Mouse (Mus musculus): ENCODE measurements at regions not wholly inside any gene's neighbourhood (a gene's known extent, or its start where the extent isn't known, plus 50 kb on each side); places are given as distances from the start of the nearest gene placed in this dataset.

DNA sequence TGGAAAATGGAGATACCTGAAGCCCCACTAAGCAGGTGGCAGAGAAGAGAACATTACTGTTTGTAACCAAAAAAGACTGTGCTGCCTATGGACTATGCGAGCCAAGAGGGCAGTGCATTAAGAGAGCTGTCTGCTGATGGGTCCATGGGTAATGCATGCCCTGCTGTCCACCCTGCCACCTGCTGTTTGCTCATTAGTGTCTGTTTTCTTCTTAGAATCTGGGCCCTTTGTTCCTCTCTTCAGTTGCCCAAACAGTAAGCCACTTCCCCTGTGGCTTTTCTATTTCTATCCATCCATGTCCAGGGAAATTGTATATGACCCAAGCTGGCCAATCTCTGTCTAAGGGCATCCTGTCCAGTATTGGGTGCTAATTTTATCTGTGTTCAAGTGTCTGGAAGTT is 901.2 kb upstream of the Fam160b2 start:
- in situ Hi-C loops (cut with MboI; ENCODE audit: unreplicated experiment in 2 of 2) = loop anchor here in 1 of 2 experiments (25.0 kb wide), 1 partner anchor 714 kb away; no protein-coding TSS in a partner anchor

DNA sequence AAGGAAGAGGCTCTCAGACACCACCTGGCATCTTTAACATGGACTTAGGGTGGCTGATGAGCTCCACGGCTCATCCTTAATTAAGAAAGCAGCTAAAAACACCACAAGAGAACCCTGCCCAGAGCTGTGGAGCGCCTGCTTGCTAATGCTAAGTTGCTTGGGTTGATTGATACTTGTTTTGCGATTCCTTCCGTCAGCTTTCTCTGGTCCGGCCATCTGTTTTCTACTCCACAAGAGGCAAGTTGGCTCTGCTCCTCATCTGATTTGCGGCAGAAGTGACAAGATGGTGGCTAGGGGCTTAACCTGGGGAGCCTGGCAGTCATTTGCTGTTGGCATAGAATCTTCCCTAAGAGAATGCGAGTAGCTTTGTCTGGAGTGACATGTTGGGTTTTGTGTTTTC is 891.6 kb upstream of the Fam160b2 start:
- in situ Hi-C loops (cut with MboI; ENCODE audit: unreplicated experiment in 2 of 2) = no loop called here

DNA sequence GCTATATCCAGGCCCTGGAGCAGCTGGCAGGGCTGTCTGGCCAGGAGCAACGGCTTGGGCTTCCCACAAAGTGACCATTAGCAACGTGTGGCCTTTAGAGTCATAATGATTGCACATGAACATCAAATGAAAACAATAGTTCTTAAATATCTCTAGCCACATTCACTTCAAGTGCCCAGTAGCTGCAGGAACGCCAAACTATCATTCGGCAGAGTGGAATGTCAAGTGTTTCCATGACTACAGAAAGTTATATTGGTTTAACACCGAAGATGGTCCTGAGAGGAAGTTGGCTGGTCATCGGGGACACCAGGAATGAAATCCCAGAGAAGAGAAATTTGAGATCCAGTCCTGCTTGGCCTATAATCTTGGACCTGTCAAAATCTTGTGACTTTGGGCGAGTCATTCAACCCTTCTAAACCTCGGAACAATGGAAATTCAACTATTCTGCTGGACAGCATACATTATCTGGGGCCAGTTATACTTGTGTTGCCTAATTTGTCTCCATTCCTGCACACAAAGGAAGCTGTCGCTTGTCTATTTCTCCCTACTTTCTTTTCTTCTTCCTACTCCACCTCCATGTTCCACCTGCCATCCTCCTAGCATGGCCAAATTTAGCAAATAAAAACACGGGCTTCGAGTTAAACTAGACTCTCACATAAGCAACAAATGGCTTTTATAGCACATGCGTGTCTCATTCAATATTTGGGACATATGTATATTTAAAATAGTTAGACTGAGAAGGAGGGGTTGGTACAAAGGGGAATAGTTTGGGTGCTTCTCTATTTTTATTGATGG is 886.7 kb upstream of the Fam160b2 start:
- in situ Hi-C loops (cut with MboI; ENCODE audit: unreplicated experiment in 2 of 2) = no loop called here

DNA sequence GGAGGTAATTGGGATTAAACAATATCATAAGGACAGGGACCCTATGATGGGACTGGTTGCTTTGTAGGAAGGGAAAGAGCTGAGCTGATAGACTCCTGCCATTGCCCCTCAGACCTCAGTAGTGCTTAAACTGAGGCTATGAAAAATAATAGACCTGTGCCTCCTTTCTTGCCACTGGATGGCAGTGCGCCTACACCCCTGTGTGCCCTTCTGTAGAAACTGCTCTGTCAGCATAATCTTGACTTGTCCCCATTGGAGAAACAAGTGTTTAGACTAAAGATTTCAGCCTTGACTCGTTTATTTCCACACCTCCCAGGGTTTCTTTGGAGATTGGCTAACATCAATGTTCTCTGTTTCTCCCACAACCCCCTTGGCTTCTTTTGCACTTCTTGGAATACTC is 876.0 kb upstream of the Fam160b2 start:
- in situ Hi-C loops (cut with MboI; ENCODE audit: unreplicated experiment in 2 of 2) = no loop called here

DNA sequence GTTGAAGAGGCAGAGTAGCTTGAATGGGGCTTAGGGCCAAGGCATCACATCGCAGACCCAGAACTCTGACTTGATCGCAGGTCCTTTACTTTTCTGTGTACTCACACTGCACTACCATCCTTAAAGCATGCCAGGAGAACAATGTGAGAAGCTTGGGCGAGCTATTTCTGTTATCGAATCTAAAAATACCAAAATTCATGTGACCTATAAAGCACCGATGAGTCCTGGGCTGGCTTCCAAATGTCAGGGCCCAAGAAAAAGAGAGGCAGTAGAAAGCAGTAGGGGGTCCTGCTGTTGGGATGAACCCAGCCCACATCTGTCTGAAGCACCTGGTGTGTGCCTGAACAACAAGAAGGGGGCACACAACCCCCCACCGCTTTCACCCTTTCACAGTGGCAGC is 874.3 kb upstream of the Fam160b2 start:
- in situ Hi-C loops (cut with MboI; ENCODE audit: unreplicated experiment in 2 of 2) = no loop called here

DNA sequence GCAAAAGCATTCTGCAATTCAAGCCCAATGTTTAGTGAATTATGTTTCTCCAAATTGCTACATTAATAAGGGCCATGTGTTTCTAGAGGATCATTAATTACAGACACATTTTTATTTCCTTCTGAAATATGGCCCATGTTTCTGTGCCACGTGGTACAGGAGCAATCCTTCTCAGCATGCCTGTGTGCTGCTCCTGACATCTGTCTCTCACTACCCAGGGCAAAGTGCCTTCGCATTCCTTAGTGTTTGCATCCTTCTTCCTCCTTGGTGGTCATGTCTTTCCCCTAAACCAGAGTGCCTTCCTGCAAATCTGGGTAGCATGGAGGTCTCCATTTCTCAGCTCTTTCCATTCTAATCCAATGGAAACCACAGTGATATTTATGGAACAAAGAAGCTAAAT is 832.7 kb upstream of the Fam160b2 start:
- in situ Hi-C loops (cut with MboI; ENCODE audit: unreplicated experiment in 2 of 2) = no loop called here

Measured in v-Abl transformed pro-B cells (cell line).